Mouse (Mus musculus) left cerebral cortex, postnatal 4 days (tissue): Measurements from ENCODE around the gene Hbb-bh1. TPM values are rescaled to one million over a fixed set of nuclear protein-coding genes. Genes with fewer than 3 reads are reported as not detected.
"Not testable (repeated sequence)": the region's sequence is repeated elsewhere in the genome, so short reads cannot be mapped to it uniquely, and the experiment has no call there.

Experiments
- DNase-seq: peaks from one replicate; pipeline ENCODE4 v3.0.0-alpha.2; 2022
- intact Hi-C: fragments of 180-260 bp; cut with DNase I; formaldehyde crosslinking; loops from one replicate; pipeline ENCODE4 v1.15.1; 2025
- total RNA-seq, 2 experiments: library from RNA; stranded (reverse); gene quantifications; 2 replicates each; pipeline ENCODE4 v1.2.3; 2021

Hbb-bh1 gene
- not detected for total RNA-seq

GRCm38 (mm10) chr7:103843034-103843433 is at the start of gene Hbb-bh1:
Gene Hbb-bh1, minus strand, starts transcription at chr7:103843164.
- intact Hi-C loops: no loop called here
- DNase-seq: no peak

GRCm38 (mm10) chr7:103886152-103886551 is 43.2 kb upstream of the Hbb-bh1 start, which contains the start of gene Olfr66:
Gene Olfr66, minus strand, starts transcription at chr7:103886252.
- DNase-seq: no peak
- intact Hi-C loops: no loop called here

GRCm38 (mm10) chr7:103877093-103877492 is 34.1 kb upstream of the Hbb-bh1 start:
- intact Hi-C loops: no loop called here
- DNase-seq: no peak

GRCm38 (mm10) chr7:103874451-103874850 is 31.5 kb upstream of the Hbb-bh1 start:
- intact Hi-C loops: loop anchor here (5.0 kb wide), 1 partner anchor 1367 kb away; no protein-coding TSS in a partner anchor
- no peak for DNase-seq

- intact Hi-C loops: loop anchor here (5.0 kb wide), 1 partner anchor 1366 kb away; no protein-coding TSS in a partner anchor
- no peak for DNase-seq
Observed at GRCm38 (mm10) chr7:103873064-103873463, 30.1 kb upstream of the Hbb-bh1 start.

GRCm38 (mm10) chr7:103870667-103871066 is 27.7 kb upstream of the Hbb-bh1 start:
- intact Hi-C loops: loop anchor here (5.0 kb wide), 1 partner anchor 1363 kb away; no protein-coding TSS in a partner anchor
- no peak for DNase-seq

- intact Hi-C loops: no loop called here
- no peak for DNase-seq
Observed at GRCm38 (mm10) chr7:103865716-103866115, 22.8 kb upstream of the Hbb-bh1 start.

GRCm38 (mm10) chr7:103861531-103861930 is 18.6 kb upstream of the Hbb-bh1 start:
- intact Hi-C loops: no loop called here
- no peak for DNase-seq

- intact Hi-C loops: no loop called here
- no peak for DNase-seq
Observed at GRCm38 (mm10) chr7:103860855-103861254, 17.9 kb upstream of the Hbb-bh1 start.

- DNase-seq: no peak
- intact Hi-C loops: no loop called here
Observed at GRCm38 (mm10) chr7:103859076-103859475, 16.1 kb upstream of the Hbb-bh1 start.

GRCm38 (mm10) chr7:103854669-103855068 is 11.7 kb upstream of the Hbb-bh1 start:
- intact Hi-C loops: no loop called here
- DNase-seq: no peak

- intact Hi-C loops: no loop called here
- DNase-seq: no peak
Observed at GRCm38 (mm10) chr7:103853090-103853489, 10.1 kb upstream of the Hbb-bh1 start, which contains the start of gene Hbb-y. Gene Hbb-y, minus strand, starts transcription at chr7:103853216.

- intact Hi-C loops: no loop called here
- DNase-seq: no peak
Observed at GRCm38 (mm10) chr7:103844525-103845325, 1.8 kb upstream of the Hbb-bh1 start.

GRCm38 (mm10) chr7:103840268-103840667 is 2.7 kb downstream of the Hbb-bh1 start, which contains the start of gene Hbb-bh2:
Gene Hbb-bh2, minus strand, starts transcription at chr7:103840520.
- intact Hi-C loops: no loop called here
- no peak for DNase-seq

GRCm38 (mm10) chr7:103827808-103828207 is 15.2 kb downstream of the Hbb-bh1 start, which contains the start of gene Hbb-bs:
Gene Hbb-bs, minus strand, starts transcription at chr7:103828096.
- DNase-seq: no peak
- intact Hi-C loops: no loop called here

GRCm38 (mm10) chr7:103827139-103827538 is 15.8 kb downstream of the Hbb-bh1 start:
- intact Hi-C loops, DNase-seq: not testable (repeated sequence)

- intact Hi-C loops: no loop called here
- DNase-seq: no peak
Observed at GRCm38 (mm10) chr7:103826255-103826887, 16.6 kb downstream of the Hbb-bh1 start.

GRCm38 (mm10) chr7:103825536-103826254 is 17.3 kb downstream of the Hbb-bh1 start:
- intact Hi-C loops: no loop called here
- DNase-seq: no peak

GRCm38 (mm10) chr7:103824597-103824996 is 18.4 kb downstream of the Hbb-bh1 start:
- intact Hi-C loops: no loop called here
- no peak for DNase-seq

GRCm38 (mm10) chr7:103815085-103815484 is 27.9 kb downstream of the Hbb-bh1 start:
- DNase-seq, intact Hi-C loops: not testable (repeated sequence)

GRCm38 (mm10) chr7:103813766-103814165 is 29.2 kb downstream of the Hbb-bh1 start, which contains the start of gene Hbb-bt:
Gene Hbb-bt, minus strand, starts transcription at chr7:103813996.
- DNase-seq: no peak
- intact Hi-C loops: no loop called here
